Mouse (Mus musculus) liver, adult (tissue): ENCODE measurements around the gene Cdk19.

Experiments
- GATA4 ChIP-seq: IDR thresholded peaks from 2 replicates; pipeline ENCODE4 v1.6.1; 2014; ENCODE audit warnings: mild to moderate bottlenecking, low read length; ENCODE audit not compliant: insufficient replicate concordance

Cdk19 gene

GRCm38 (mm10) chr10:40346776-40347403, 7.5 kb downstream of the Cdk19 start:
- TF ChIP-seq GATA4, result no peak

GRCm38 (mm10) chr10:40347461-40347954, 8.1 kb downstream of the Cdk19 start:
- no peak for TF ChIP-seq GATA4

GRCm38 (mm10) chr10:40348566-40349536, 9.5 kb downstream of the Cdk19 start:
- peak; percentile 80; the same call in 1 of the 2 replicates for TF ChIP-seq GATA4

- TF ChIP-seq GATA4, result no peak
These were observed 10.3 kb downstream of the Cdk19 start for GRCm38 (mm10) chr10:40349631-40350177.

GRCm38 (mm10) chr10:40350245-40350932, 11.0 kb downstream of the Cdk19 start:
- no peak for TF ChIP-seq GATA4

GRCm38 (mm10) chr10:40351156-40351555, 11.8 kb downstream of the Cdk19 start:
- TF ChIP-seq GATA4, result no peak

GRCm38 (mm10) chr10:40354081-40354480, 14.7 kb downstream of the Cdk19 start:
- no peak for TF ChIP-seq GATA4

- TF ChIP-seq GATA4, result no peak
These were observed 15.2 kb downstream of the Cdk19 start for GRCm38 (mm10) chr10:40354556-40354955.

GRCm38 (mm10) chr10:40358166-40358565, 18.8 kb downstream of the Cdk19 start:
- no peak for TF ChIP-seq GATA4

GRCm38 (mm10) chr10:40359131-40359530, 19.8 kb downstream of the Cdk19 start:
- TF ChIP-seq GATA4, result no peak

- TF ChIP-seq GATA4, result no peak
These were observed 23.6 kb downstream of the Cdk19 start for GRCm38 (mm10) chr10:40363004-40363403.

GRCm38 (mm10) chr10:40364642-40365361, 25.4 kb downstream of the Cdk19 start:
- TF ChIP-seq GATA4, result no peak

GRCm38 (mm10) chr10:40365991-40366390, 26.6 kb downstream of the Cdk19 start:
- no peak for TF ChIP-seq GATA4

GRCm38 (mm10) chr10:40368516-40368915, 29.2 kb downstream of the Cdk19 start:
- TF ChIP-seq GATA4, result no peak
